Mouse (Mus musculus) limb, embryonic 13.5 days (tissue): ENCODE results near the gene Chat. TPM values are rescaled to one million over a fixed set of nuclear protein-coding genes. Genes with fewer than 3 reads are reported as not detected.

Experiments used
- ATAC-seq: fragments of 200-750 bp; cut with Nextera tagmentation; 2 replicates; pipeline ENCODE4 v1.8.0; 2017; ENCODE audit warnings: low read depth, moderate number of reproducible peaks, moderate TSS enrichment; ENCODE audit not compliant: low FRiP score
- H3K27ac ChIP-seq: fragments of 300-500 bp; sonication (generic); 2 replicates; pipeline ENCODE4 v1.5.1; 2015; ENCODE audit warnings: inconsistent platforms, mild to moderate bottlenecking, moderate library complexity
- H3K27me3 ChIP-seq: fragments of 300-500 bp; sonication (generic); 2 replicates; pipeline ENCODE4 v1.6.1; 2015; ENCODE audit warnings: mild to moderate bottlenecking, inconsistent platforms
- H3K36me3 ChIP-seq: fragments of 300-500 bp; sonication (generic); 2 replicates; pipeline ENCODE4 v1.6.1; 2015; ENCODE audit warnings: inconsistent platforms, mild to moderate bottlenecking, moderate library complexity
- H3K4me1 ChIP-seq: fragments of 300-500 bp; sonication (generic); 2 replicates; pipeline ENCODE4 v1.6.1; 2015; ENCODE audit warnings: inconsistent platforms
- H3K4me2 ChIP-seq: fragments of 300-500 bp; sonication (generic); replicated peaks from 2 replicates; pipeline ENCODE4 v1.6.1; 2015; ENCODE audit warnings: inconsistent platforms, mild to moderate bottlenecking, moderate library complexity
- H3K4me3 ChIP-seq: fragments of 300-500 bp; sonication (generic); 2 replicates; pipeline ENCODE4 v1.5.1; 2015; ENCODE audit warnings: moderate library complexity, mild to moderate bottlenecking, inconsistent platforms
- H3K9ac ChIP-seq: fragments of 300-500 bp; sonication (generic); 2 replicates; pipeline ENCODE4 v1.6.1; 2015; ENCODE audit warnings: mild to moderate bottlenecking, inconsistent platforms
- H3K9me3 ChIP-seq: fragments of 300-500 bp; sonication (generic); 2 replicates; pipeline ENCODE4 v1.6.1; 2016; ENCODE audit warnings: inconsistent platforms
- WGBS: fragments of 180-500 bp; shearing (Covaris S2); methylation state at CpG from one replicate; pipeline ENCODE4 v1.1.7; 2015; 5-methylcytosine and 5-hydroxymethylcytosine counted together
- polyA plus RNA-seq: library from polyadenylated mRNA; unstranded; fragments of >200 nt; fragmentation: Nextera tagmentation; extraction: Ambion mirVana; gene quantifications from 2 replicates; pipeline ENCODE4 v1.2.1, GENCODE M21; 2015

Gene Chat
- polyA plus RNA-seq, 1 experiment from 2014 or later, result not detected

- Histone ChIP-seq H3K9me3 (no peaks in the 10 kb centered on the region), H3K9ac (no peak overlapping the region), H3K4me1 (peaks cover 18% of the 10 kb centered on the region), H3K27me3 (peaks cover 52% of the 10 kb centered on the region), H3K27ac (no peak overlapping the region), H3K4me3 (peak overlapping the region; percentile 7; the same call in 1 of the 2 replicates), H3K36me3 (no peaks in the 10 kb centered on the region), H3K4me2 (peak overlapping the region; percentile 41)
- 8% methylated on average over 22 of the region's 22 CpGs for WGBS
- ATAC-seq, result no peak
Observed at GRCm38 (mm10) chr14:32379395-32380098, 86.2 kb downstream of the Chat start.

GRCm38 (mm10) chr14:32372510-32372909 lies 93.3 kb downstream of the Chat start:
- H3K27me3 ChIP-seq, result peaks cover 2% of the 10 kb centered on the region; the same call in 1 of the 2 replicates
- H3K4me2 ChIP-seq, result no peak overlapping the region
- no peak overlapping the region for H3K9ac ChIP-seq
- no peaks in the 10 kb centered on the region for H3K36me3 ChIP-seq
- peaks cover 5% of the 10 kb centered on the region for H3K4me1 ChIP-seq
- no peak overlapping the region for H3K27ac ChIP-seq
- H3K9me3 ChIP-seq, result no peaks in the 10 kb centered on the region
- 86% methylated on average over 2 of the region's 2 CpGs for WGBS
- ATAC-seq, result no peak
- no peak overlapping the region for H3K4me3 ChIP-seq

- no peak for ATAC-seq
- no peak overlapping the region for H3K9ac ChIP-seq
- no peaks in the 10 kb centered on the region for H3K36me3 ChIP-seq
- 75% methylated on average over 7 of the region's 7 CpGs for WGBS
- H3K27ac ChIP-seq, result no peak overlapping the region
- H3K9me3 ChIP-seq, result no peaks in the 10 kb centered on the region
- no peak overlapping the region for H3K4me3 ChIP-seq
- H3K4me1 ChIP-seq, result no peaks in the 10 kb centered on the region
- H3K27me3 ChIP-seq, result peaks cover 2% of the 10 kb centered on the region; the same call in 1 of the 2 replicates
- no peak overlapping the region for H3K4me2 ChIP-seq
Observed at GRCm38 (mm10) chr14:32369756-32370155, 96.0 kb downstream of the Chat start.

- Histone ChIP-seq H3K4me2 (no peak overlapping the region), H3K27ac (no peak overlapping the region), H3K27me3 (no peaks in the 10 kb centered on the region), H3K9me3 (no peaks in the 10 kb centered on the region), H3K4me1 (no peaks in the 10 kb centered on the region), H3K36me3 (no peaks in the 10 kb centered on the region), H3K4me3 (no peak overlapping the region), H3K9ac (no peak overlapping the region)
- ATAC-seq, result no peak
- WGBS, result 46% methylated on average over 7 of the region's 7 CpGs
Observed at GRCm38 (mm10) chr14:32364359-32364758, 101.4 kb downstream of the Chat start.

Other genes with a start within 250 kb of the Chat start
- 16.7 and 17.3 TPM in 2 replicates for gene Ogdhl, start 144.0 kb downstream of the Chat start, polyA plus RNA-seq
- gene 1700024G13Rik, start 77.6 kb downstream of the Chat start, polyA plus RNA-seq, result not detected in 2 replicates
- 0.09 TPM in 1 of 2 replicates, not detected in the other for gene Slc18a3, start 1.1 kb downstream of the Chat start, polyA plus RNA-seq
- gene Ercc6, start 47.5 kb upstream of the Chat start, polyA plus RNA-seq, result 24.0 and 24.9 TPM in 2 replicates
- gene Prrxl1, start 133.4 kb upstream of the Chat start, polyA plus RNA-seq, result 0.31 and 0.64 TPM in 2 replicates
- gene 3425401B19Rik, start 219.3 kb upstream of the Chat start, polyA plus RNA-seq, result 0.69 and 0.92 TPM in 2 replicates